Mouse (Mus musculus): ENCODE results near the gene Exoc4.

The Exoc4 gene

GRCm38 (mm10) chr6:33310486-33310885, 61.6 kb downstream of the Exoc4 start:
- no peak for DNase-seq (ENCODE audit: low spot score)

GRCm38 (mm10) chr6:33322849-33323248, 74.0 kb downstream of the Exoc4 start:
- no peak for DNase-seq (ENCODE audit: low spot score)

GRCm38 (mm10) chr6:33323386-33323785, 74.5 kb downstream of the Exoc4 start:
- no peak for DNase-seq (ENCODE audit: low spot score)

- DNase-seq (ENCODE audit: low spot score) = no peak
Measured at GRCm38 (mm10) chr6:33328326-33328725, 79.4 kb downstream of the Exoc4 start.

- DNase-seq (ENCODE audit: low spot score) = no peak
Measured at GRCm38 (mm10) chr6:33347088-33347775, 98.3 kb downstream of the Exoc4 start.

- DNase-seq (ENCODE audit: low spot score) = no peak
Measured at GRCm38 (mm10) chr6:33361613-33362012, 112.7 kb downstream of the Exoc4 start.

- DNase-seq (ENCODE audit: low spot score) = no peak
Measured at GRCm38 (mm10) chr6:33380517-33380916, 131.6 kb downstream of the Exoc4 start.

GRCm38 (mm10) chr6:33382176-33382575, 133.3 kb downstream of the Exoc4 start:
- DNase-seq (ENCODE audit: low spot score) = no peak

GRCm38 (mm10) chr6:33392020-33392419, 143.1 kb downstream of the Exoc4 start:
- no peak for DNase-seq (ENCODE audit: low spot score)

GRCm38 (mm10) chr6:33399491-33399890, 150.6 kb downstream of the Exoc4 start:
- DNase-seq (ENCODE audit: low spot score) = no peak

GRCm38 (mm10) chr6:33401161-33401560, 152.3 kb downstream of the Exoc4 start:
- DNase-seq (ENCODE audit: low spot score) = no peak

- DNase-seq (ENCODE audit: low spot score) = no peak
Measured at GRCm38 (mm10) chr6:33405562-33406275, 156.8 kb downstream of the Exoc4 start.

- DNase-seq (ENCODE audit: low spot score) = no peak
Measured at GRCm38 (mm10) chr6:33409586-33409985, 160.7 kb downstream of the Exoc4 start.

- DNase-seq (ENCODE audit: low spot score) = no peak
Measured at GRCm38 (mm10) chr6:33425007-33425406, 176.1 kb downstream of the Exoc4 start.

- no peak for DNase-seq (ENCODE audit: low spot score)
Measured at GRCm38 (mm10) chr6:33431207-33431787, 182.4 kb downstream of the Exoc4 start.

- DNase-seq (ENCODE audit: low spot score) = no peak
Measured at GRCm38 (mm10) chr6:33440508-33440907, 191.6 kb downstream of the Exoc4 start.

- DNase-seq (ENCODE audit: low spot score) = no peak
Measured at GRCm38 (mm10) chr6:33453810-33454209, 204.9 kb downstream of the Exoc4 start.

GRCm38 (mm10) chr6:33454354-33454753, 205.5 kb downstream of the Exoc4 start:
- no peak for DNase-seq (ENCODE audit: low spot score)

- DNase-seq (ENCODE audit: low spot score) = no peak
Measured at GRCm38 (mm10) chr6:33455238-33455637, 206.4 kb downstream of the Exoc4 start.

GRCm38 (mm10) chr6:33464862-33465261, 216.0 kb downstream of the Exoc4 start:
- DNase-seq (ENCODE audit: low spot score) = no peak

GRCm38 (mm10) chr6:33465392-33465791, 216.5 kb downstream of the Exoc4 start:
- no peak for DNase-seq (ENCODE audit: low spot score)

GRCm38 (mm10) chr6:33466168-33466839, 217.4 kb downstream of the Exoc4 start:
- DNase-seq (ENCODE audit: low spot score) = no peak

- DNase-seq (ENCODE audit: low spot score) = no peak
Measured at GRCm38 (mm10) chr6:33468480-33468879, 219.6 kb downstream of the Exoc4 start.

Measured in ovary, postnatal 10 days (tissue).